Mouse (Mus musculus): ENCODE measurements around the gene Gm49416. TPM values are rescaled to one million over a fixed set of nuclear protein-coding genes. Genes with fewer than 3 reads are reported as not detected.
"Not testable (repeated sequence)": the region's sequence is repeated elsewhere in the genome, so short reads cannot be mapped to it uniquely, and the experiment has no call there.

Gm49416 gene
- polyA plus RNA-seq, 1 experiment = not detected

- Histone ChIP-seq H3K36me3 (ENCODE audit: control insufficient read depth, insufficient read depth, low read length) (peaks cover 3% of the 10 kb centered on the region), H3K4me3 (ENCODE audit: insufficient read depth, low read depth, low read length) (peak within 1 kb of the TSS; percentile 88), H3K4me1 (ENCODE audit: control insufficient read depth, insufficient read depth, low read length) (no peaks in the 10 kb centered on the region), H3K27ac (ENCODE audit: insufficient read depth, low read depth, low read length) (peak within 1 kb of the TSS; percentile 30; the same call in 1 of the 2 replicates), H3K27me3 (replicated peaks; ENCODE audit: control insufficient read depth, insufficient read depth, low read length) (no peaks in the 10 kb centered on the region)
- TF ChIP-seq CTCF (conservative IDR thresholded peaks at IDR 0.05; ENCODE audit: insufficient read depth, insufficient read length, low read depth, low read length) (no peak), POLR2A (IDR thresholded peaks at IDR 0.05; ENCODE audit: low read depth, low read length) (peak; percentile 75)
- DNase-seq = peak; percentile 91
- 2% methylated on average over 54 of the region's 54 CpGs for WGBS
Measured at GRCm38 (mm10) chr19:8892829-8893766, 4.4 kb downstream of the Gm49416 start, which contains the start of gene Ints5. Ints5 (plus strand) TSS chr19:8893005.

- no peaks in the 10 kb centered on the region for H3K27me3 ChIP-seq (replicated peaks; ENCODE audit: control insufficient read depth, insufficient read depth, low read length)
Measured at GRCm38 (mm10) chr19:8895397-8895960, 6.8 kb downstream of the Gm49416 start.

DNA sequence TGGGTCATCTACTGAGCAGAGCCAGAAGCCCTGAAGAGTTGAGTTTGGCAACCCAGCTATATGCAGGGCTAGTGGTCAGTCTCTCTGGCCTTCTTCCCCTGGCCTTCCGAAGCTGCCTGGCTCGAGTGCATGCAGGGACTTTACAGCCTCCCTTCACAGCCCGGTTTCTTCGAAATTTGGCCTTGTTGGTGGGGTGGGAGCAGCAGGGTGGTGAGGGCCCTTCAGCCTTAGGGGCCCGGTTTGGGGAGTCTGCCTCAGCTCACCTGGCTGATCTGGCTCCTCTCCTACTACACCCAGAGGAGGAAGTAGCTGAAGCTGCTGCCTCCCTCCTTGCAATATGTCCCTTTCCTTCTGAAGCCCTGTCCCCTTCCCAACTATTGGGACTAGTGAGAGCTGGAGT is 7.5 kb downstream of the Gm49416 start:
- not testable (repeated sequence) for H3K4me1 ChIP-seq (ENCODE audit: control insufficient read depth, insufficient read depth, low read length); H3K36me3 ChIP-seq (ENCODE audit: control insufficient read depth, insufficient read depth, low read length); H3K4me3 ChIP-seq (ENCODE audit: insufficient read depth, low read depth, low read length); H3K27ac ChIP-seq (ENCODE audit: insufficient read depth, low read depth, low read length); H3K27me3 ChIP-seq (replicated peaks; ENCODE audit: control insufficient read depth, insufficient read depth, low read length); DNase-seq
- 79% methylated on average over 5 of the region's 5 CpGs for WGBS

More at GRCm38 (mm10) chr19:8895397-8895960, 6.8 kb downstream of the Gm49416 start:
- DNase-seq = no peak
- Histone ChIP-seq H3K36me3 (ENCODE audit: control insufficient read depth, insufficient read depth, low read length) (peaks cover 2% of the 10 kb centered on the region), H3K4me3 (ENCODE audit: insufficient read depth, low read depth, low read length) (no peak overlapping the region), H3K4me1 (ENCODE audit: control insufficient read depth, insufficient read depth, low read length) (no peaks in the 10 kb centered on the region; the same call in 1 of the 2 replicates), H3K27ac (ENCODE audit: insufficient read depth, low read depth, low read length) (no peak overlapping the region)
- WGBS = 90% methylated on average over 9 of the region's 9 CpGs
- no peak for TF ChIP-seq CTCF (conservative IDR thresholded peaks at IDR 0.05; ENCODE audit: insufficient read depth, insufficient read length, low read depth, low read length)
- no peak for TF ChIP-seq POLR2A (IDR thresholded peaks at IDR 0.05; ENCODE audit: low read depth, low read length)

- H3K27me3 ChIP-seq (replicated peaks; ENCODE audit: control insufficient read depth, insufficient read depth, low read length); H3K4me1 ChIP-seq (ENCODE audit: control insufficient read depth, insufficient read depth, low read length); H3K36me3 ChIP-seq (ENCODE audit: control insufficient read depth, insufficient read depth, low read length): not testable (repeated sequence)
- Histone ChIP-seq H3K27ac (ENCODE audit: insufficient read depth, low read depth, low read length) (peak overlapping the region; percentile 43), H3K4me3 (ENCODE audit: insufficient read depth, low read depth, low read length) (peak overlapping the region; percentile 88)
- peak; percentile 62 for DNase-seq
- WGBS = 17% methylated on average over 21 of the region's 21 CpGs
Measured at GRCm38 (mm10) chr19:8897211-8897864, 8.6 kb downstream of the Gm49416 start.

DNA sequence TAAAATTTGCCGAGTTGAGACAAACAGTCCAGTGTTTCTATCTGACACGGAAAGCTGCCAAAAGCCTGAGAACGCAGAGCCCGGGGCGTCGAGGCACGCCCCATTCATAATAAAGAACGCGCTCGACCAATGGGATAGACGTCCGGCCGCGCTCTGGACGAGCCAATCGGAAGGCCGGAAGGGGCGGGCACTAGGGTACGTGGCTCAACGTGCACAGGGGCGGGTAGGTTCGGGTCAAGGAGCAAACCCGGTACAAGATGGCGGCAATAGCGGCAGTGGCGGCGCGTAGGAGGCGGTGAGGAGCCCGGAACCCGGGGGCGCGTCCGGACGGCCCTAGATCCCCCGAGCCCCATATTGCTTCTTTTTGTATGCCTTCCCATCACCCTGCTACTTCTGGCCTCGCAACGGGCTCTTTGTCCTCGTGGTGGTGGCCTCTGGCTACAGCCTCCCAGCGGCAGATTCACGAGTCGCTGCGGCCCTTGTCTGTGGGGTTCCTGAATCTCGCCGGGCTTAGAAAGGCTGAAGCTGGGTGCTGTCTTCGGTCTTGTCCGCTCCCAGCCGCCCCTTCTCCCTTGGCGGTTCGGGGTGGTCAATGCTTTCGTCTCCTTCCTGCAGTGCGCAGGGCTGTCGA is 9.3 kb downstream of the Gm49416 start, which contains the start of gene Ganab:
Gene Ganab, plus strand, starts transcription at position 207 of the 631 bp plus-strand sequence.
- Histone ChIP-seq H3K4me3 (ENCODE audit: insufficient read depth, low read depth, low read length) (peak within 1 kb of the TSS; percentile 88), H3K4me1 (ENCODE audit: control insufficient read depth, insufficient read depth, low read length) (no peaks in the 10 kb centered on the region; the same call in 1 of the 2 replicates), H3K27me3 (replicated peaks; ENCODE audit: control insufficient read depth, insufficient read depth, low read length) (no peaks in the 10 kb centered on the region), H3K27ac (ENCODE audit: insufficient read depth, low read depth, low read length) (peak within 1 kb of the TSS; percentile 83), H3K36me3 (ENCODE audit: control insufficient read depth, insufficient read depth, low read length) (no peaks in the 10 kb centered on the region; the same call in none of the 2 replicates)
- under 1% methylated on average over 53 of the region's 53 CpGs for WGBS
- TF ChIP-seq POLR2A (IDR thresholded peaks at IDR 0.05; ENCODE audit: low read depth, low read length) (peak; percentile 75), CTCF (conservative IDR thresholded peaks at IDR 0.05; ENCODE audit: insufficient read depth, insufficient read length, low read depth, low read length) (no peak)
- DNase-seq = peak; percentile 98

DNA sequence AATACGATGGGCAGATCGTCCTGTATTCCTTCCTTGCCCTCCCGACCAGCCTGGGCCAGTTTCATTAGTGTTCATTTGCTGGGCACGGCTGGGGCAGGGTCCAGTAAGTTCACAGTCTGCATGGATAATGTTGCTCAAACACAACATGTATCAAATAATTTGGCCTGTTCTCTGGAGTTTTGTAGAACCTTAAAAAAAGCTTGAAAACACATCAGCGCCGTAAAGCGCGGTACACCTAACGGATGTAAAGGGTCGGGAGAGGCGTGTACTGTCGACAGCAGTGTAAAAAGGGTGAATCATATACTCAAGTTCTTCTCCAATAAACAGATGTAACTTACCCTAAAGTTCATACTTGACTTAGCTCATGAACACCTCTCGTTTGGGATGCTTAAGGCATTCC is 9.8 kb downstream of the Gm49416 start:
- Histone ChIP-seq H3K36me3 (ENCODE audit: control insufficient read depth, insufficient read depth, low read length) (no peaks in the 10 kb centered on the region; the same call in none of the 2 replicates), H3K4me3 (ENCODE audit: insufficient read depth, low read depth, low read length) (peak overlapping the region; percentile 88), H3K27me3 (replicated peaks; ENCODE audit: control insufficient read depth, insufficient read depth, low read length) (no peaks in the 10 kb centered on the region), H3K4me1 (ENCODE audit: control insufficient read depth, insufficient read depth, low read length) (no peaks in the 10 kb centered on the region; the same call in 1 of the 2 replicates), H3K27ac (ENCODE audit: insufficient read depth, low read depth, low read length) (peak overlapping the region; percentile 83; the same call in 1 of the 2 replicates)
- DNase-seq = peak; percentile 18
- WGBS = 2% methylated on average over 13 of the region's 13 CpGs
- TF ChIP-seq CTCF (conservative IDR thresholded peaks at IDR 0.05; ENCODE audit: insufficient read depth, insufficient read length, low read depth, low read length) (no peak), POLR2A (IDR thresholded peaks at IDR 0.05; ENCODE audit: low read depth, low read length) (no peak)

All from kidney, adult 2 months (tissue).